Comparison of ENCODE assay signal across 10 mouse cellular contexts in genomic region chr19:36090781-36091180, GRCm38 (mm10). TPM values are rescaled to one million over a fixed set of nuclear protein-coding genes. Genes with fewer than 3 reads are reported as not detected.
DNase-seq lines count a peak whose midpoint lies in the region; ATAC-seq and TF ChIP-seq lines count a peak whose summit lies in the region.
"Had no signal": no experiment of that assay in that cellular context is flagged by ENCODE, and none has a peak within 500 bp of the region (broad histone marks: within the 10 kb centered on the region; RNA-seq: fewer than 3 reads in every experiment).

No protein-coding gene starts in this region.

- H3K4me3 ChIP-seq in intestine, postnatal 0 days (ENCODE audit: low read depth, low read length) = no peak overlapping the region
- no peak overlapping the region for H3K4me3 ChIP-seq in intestine, embryonic 15.5 days (replicated peaks)
- H3K4me3 ChIP-seq: erythroblast, embryonic 14.5 days; limb, embryonic 13.5 days had no signal

- H3K9me3 ChIP-seq in intestine, postnatal 0 days (ENCODE audit: control insufficient read depth) = no peaks in the 10 kb centered on the region
- no peaks in the 10 kb centered on the region for H3K9me3 ChIP-seq in intestine, embryonic 15.5 days
- H3K9me3 ChIP-seq: limb, embryonic 13.5 days had no signal

- H3K27me3 ChIP-seq in intestine, postnatal 0 days (replicated peaks; ENCODE audit: control insufficient read depth, insufficient read depth, low read length) = no peaks in the 10 kb centered on the region
- no peaks in the 10 kb centered on the region for H3K27me3 ChIP-seq in intestine, embryonic 15.5 days (replicated peaks)
- H3K27me3 ChIP-seq: limb, embryonic 13.5 days had no signal

- H3K4me2 ChIP-seq in intestine, postnatal 0 days (replicated peaks; ENCODE audit: low read depth) = no peak overlapping the region
- no peak overlapping the region for H3K4me2 ChIP-seq in intestine, embryonic 15.5 days (replicated peaks)
- H3K4me2 ChIP-seq: limb, embryonic 13.5 days had no signal

- TF ChIP-seq CTCF in intestine, postnatal 0 days (IDR thresholded peaks at IDR 0.05; ENCODE audit: low read depth) = peak; percentile 77

- H3K4me1 ChIP-seq in intestine, postnatal 0 days (replicated peaks; ENCODE audit: control insufficient read depth, insufficient read depth, low read length) = no peaks in the 10 kb centered on the region
- no peaks in the 10 kb centered on the region for H3K4me1 ChIP-seq in intestine, embryonic 15.5 days (replicated peaks)
- H3K4me1 ChIP-seq: limb, embryonic 13.5 days had no signal

- WGBS in intestine, postnatal 0 days = 42% methylated on average over 5 of the region's 5 CpGs
- 48% methylated on average over 5 of the region's 5 CpGs for WGBS in intestine, embryonic 15.5 days

- H3K9ac ChIP-seq in intestine, postnatal 0 days (ENCODE audit: low read depth, low read length) = no peak overlapping the region
- H3K9ac ChIP-seq in intestine, embryonic 15.5 days = no peak overlapping the region
- H3K9ac ChIP-seq: limb, embryonic 13.5 days had no signal

- no peak overlapping the region for H3K27ac ChIP-seq in intestine, postnatal 0 days (ENCODE audit: low read depth, low read length)
- H3K27ac ChIP-seq in intestine, embryonic 15.5 days = no peak overlapping the region
- H3K27ac ChIP-seq: limb, embryonic 13.5 days had no signal

- no peak for ATAC-seq in intestine, postnatal 0 days
- ATAC-seq in intestine, embryonic 15.5 days = no peak
- peak; percentile 71 for ATAC-seq in granulocyte monocyte progenitor cell, adult 5-6 weeks (replicated peaks; ENCODE audit: poor library complexity, severe bottlenecking)

- H3K36me3 ChIP-seq in intestine, postnatal 0 days (ENCODE audit: control insufficient read depth, insufficient read depth) = peaks cover 42% of the 10 kb centered on the region
- peaks cover 1% of the 10 kb centered on the region for H3K36me3 ChIP-seq in intestine, embryonic 15.5 days

- DNase-seq in B cell, adult 2 months = peak; percentile 3 to 7
- peak; percentile 49 for DNase-seq in MN1 (ENCODE audit: low spot score)
- no peak for DNase-seq in adrenal gland, adult 2 months
- no peak for DNase-seq in spleen, adult 12 weeks (ENCODE audit: low spot score)
- DNase-seq in layer of hippocampus, adult 11-12 months (ENCODE audit: low spot score) = no peak

RNA-seq across cellular contexts. Expression of gene Rpp30, which starts 7.3 kb away (rescaled TPM):
- polyA plus RNA-seq in intestine, postnatal 0 days (2015; fragmentation: Nextera tagmentation; extraction: Ambion mirVana) = 31.5 and 32.5 TPM in 2 replicates
- polyA plus RNA-seq in intestine, embryonic 15.5 days (2015; fragmentation: Nextera tagmentation; extraction: Ambion mirVana) = 61.7 and 71.4 TPM in 2 replicates
- 35.1 and 57.5 TPM in 2 replicates for total RNA-seq in granulocyte monocyte progenitor cell, adult 5-6 weeks (2014; fragmentation: Nextera tagmentation)
- 60.8 and 64.7 TPM in 2 replicates for total RNA-seq in granulocyte monocyte progenitor cell, adult 5-6 weeks (2017)
- total RNA-seq in adrenal gland, adult 2 months (2021) = 10 to 100 TPM; 18.8 to 19.0 TPM
- 0.36 TPM in 2 replicates for polyA plus RNA-seq in adrenal gland, adult 2 months (2012; rRNA removed)

RNA-seq across cellular contexts. Expression of gene Ankrd1, which starts 29.1 kb away (rescaled TPM):
- 0.18 and 0.52 TPM in 2 replicates for polyA plus RNA-seq in intestine, postnatal 0 days (2015; fragmentation: Nextera tagmentation; extraction: Ambion mirVana)
- polyA plus RNA-seq in intestine, embryonic 15.5 days (2015; fragmentation: Nextera tagmentation; extraction: Ambion mirVana) = 0.11 and 0.18 TPM in 2 replicates
- not detected in 2 replicates for total RNA-seq in granulocyte monocyte progenitor cell, adult 5-6 weeks (2014; fragmentation: Nextera tagmentation)
- total RNA-seq in granulocyte monocyte progenitor cell, adult 5-6 weeks (2017) = not detected in 2 replicates
- not detected for total RNA-seq in adrenal gland, adult 2 months (2021)
- polyA plus RNA-seq in adrenal gland, adult 2 months (2012; rRNA removed) = not detected in 2 replicates
- polyA plus RNA-seq: erythroblast, embryonic 14.5 days had no signal

RNA-seq across cellular contexts. Expression of gene Htr7, which starts 33.5 kb away (rescaled TPM):
- 0.17 TPM in 1 of 2 replicates, not detected in the other for polyA plus RNA-seq in intestine, postnatal 0 days (2015; fragmentation: Nextera tagmentation; extraction: Ambion mirVana)
- polyA plus RNA-seq in intestine, embryonic 15.5 days (2015; fragmentation: Nextera tagmentation; extraction: Ambion mirVana) = 0.06 TPM in 1 of 2 replicates, not detected in the other
- total RNA-seq in granulocyte monocyte progenitor cell, adult 5-6 weeks (2014; fragmentation: Nextera tagmentation) = not detected in 2 replicates
- not detected in 2 replicates for total RNA-seq in granulocyte monocyte progenitor cell, adult 5-6 weeks (2017)
- total RNA-seq in adrenal gland, adult 2 months (2021) = not detected
- polyA plus RNA-seq in adrenal gland, adult 2 months (2012; rRNA removed) = 0.09 and 0.29 TPM in 2 replicates
- polyA plus RNA-seq: erythroblast, embryonic 14.5 days had no signal

Comparison
In these comparisons a context has a peak if more than half of its experiments do, and no peak if none do; other contexts are left out.
1. DNase-seq: peak in B cell, adult 2 months (2 of 2) and MN1 (single experiment); none in adrenal gland, adult 2 months (single experiment), spleen, adult 12 weeks (single experiment) and layer of hippocampus, adult 11-12 months (single experiment).
2. RNA of gene Rpp30, which starts 7.3 kb away (polyA plus RNA-seq): 61.7 to 71.4 TPM in intestine, embryonic 15.5 days and 31.5 to 32.5 TPM in intestine, postnatal 0 days; 0.36 TPM in adrenal gland, adult 2 months; every median in the first group is over 10 times any median in the second.